Mouse (Mus musculus) splenic B cell, adult 2 months (primary cell): Measurements from ENCODE around the gene Olfr486.
"Not testable (repeated sequence)": the region's sequence is repeated elsewhere in the genome, so short reads cannot be mapped to it uniquely, and the experiment has no call there.

Experiments
- DNase-seq: peaks from one replicate; pipeline ENCODE4 v3.0.0-alpha.2; 2011; ENCODE audit warnings: low read depth, low spot score
- H3K27me3 ChIP-seq: 2 replicates; pipeline ENCODE4 v1.6.1; 2012; ENCODE audit warnings: mild to moderate bottlenecking, low read length, moderate library complexity, mixed read lengths; ENCODE audit not compliant: control insufficient read depth, poor library complexity, insufficient read depth, severe bottlenecking
- H3K36me3 ChIP-seq: 2 replicates; pipeline ENCODE4 v1.6.1; 2012; ENCODE audit warnings: mild to moderate bottlenecking, low read length, moderate library complexity, mixed read lengths; ENCODE audit not compliant: control insufficient read depth, poor library complexity, insufficient read depth, severe bottlenecking

Olfr486 gene

DNA sequence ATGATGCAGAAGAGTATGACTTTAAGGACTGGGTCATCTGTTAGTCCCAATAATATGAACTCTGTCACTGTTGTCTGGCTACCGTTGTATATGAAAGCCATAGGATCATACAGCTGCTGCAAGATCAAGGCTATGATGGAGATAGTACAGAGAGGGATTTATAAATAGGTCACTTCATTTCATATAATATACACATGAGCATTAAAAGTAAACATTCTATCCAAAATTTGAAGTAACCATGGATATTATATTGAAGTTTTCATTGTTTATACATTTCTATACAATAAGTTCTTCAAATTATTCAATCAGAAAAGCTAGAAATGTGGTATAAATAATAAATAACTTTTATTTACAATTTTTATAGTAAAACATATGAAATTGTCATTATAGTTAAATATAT lies at the start of gene Olfr486:
TSS of gene Olfr486 (minus strand) at position 101 of the 400 bp plus-strand sequence.
- not testable (repeated sequence) for H3K36me3 ChIP-seq, H3K27me3 ChIP-seq, DNase-seq

- H3K27me3 ChIP-seq, result not testable (repeated sequence)
These were observed 42.0 kb upstream of the Olfr486 start, which contains the start of gene Olfr487 for GRCm38 (mm10) chr7:108214536-108214935. TSS of gene Olfr487 (minus strand) at chr7:108214636.

GRCm38 (mm10) chr7:108196938-108197337 lies 24.4 kb upstream of the Olfr486 start:
- Histone ChIP-seq H3K36me3 (no peaks in the 10 kb centered on the region), H3K27me3 (no peaks in the 10 kb centered on the region)
- DNase-seq, result no peak

More at GRCm38 (mm10) chr7:108214536-108214935, 42.0 kb upstream of the Olfr486 start, which contains the start of gene Olfr487:
- not testable (repeated sequence) for DNase-seq, H3K36me3 ChIP-seq

DNA sequence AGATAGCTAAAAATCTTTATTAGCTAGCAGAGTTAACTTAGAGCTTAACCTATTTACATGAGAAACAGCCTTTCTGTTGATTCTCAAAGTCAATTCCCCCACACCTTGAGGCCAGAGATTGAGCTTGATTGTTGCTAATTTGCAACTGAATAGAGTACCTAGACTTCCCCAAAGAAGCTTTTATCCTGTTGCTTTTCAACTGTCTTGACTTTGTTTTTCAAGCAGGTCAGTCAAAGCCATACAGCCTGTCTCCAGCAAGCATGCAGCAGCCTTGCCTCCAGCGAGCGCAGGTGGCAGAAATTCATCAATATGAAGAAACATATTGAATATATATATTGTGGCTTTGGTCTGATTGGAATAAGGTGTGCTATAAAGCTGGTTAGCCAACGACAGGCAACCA lies 23.8 kb upstream of the Olfr486 start:
- not testable (repeated sequence) for H3K27me3 ChIP-seq, DNase-seq, H3K36me3 ChIP-seq

- not testable (repeated sequence) for H3K27me3 ChIP-seq, H3K36me3 ChIP-seq, DNase-seq
These were observed 20.2 kb upstream of the Olfr486 start for GRCm38 (mm10) chr7:108192714-108193113.

DNA sequence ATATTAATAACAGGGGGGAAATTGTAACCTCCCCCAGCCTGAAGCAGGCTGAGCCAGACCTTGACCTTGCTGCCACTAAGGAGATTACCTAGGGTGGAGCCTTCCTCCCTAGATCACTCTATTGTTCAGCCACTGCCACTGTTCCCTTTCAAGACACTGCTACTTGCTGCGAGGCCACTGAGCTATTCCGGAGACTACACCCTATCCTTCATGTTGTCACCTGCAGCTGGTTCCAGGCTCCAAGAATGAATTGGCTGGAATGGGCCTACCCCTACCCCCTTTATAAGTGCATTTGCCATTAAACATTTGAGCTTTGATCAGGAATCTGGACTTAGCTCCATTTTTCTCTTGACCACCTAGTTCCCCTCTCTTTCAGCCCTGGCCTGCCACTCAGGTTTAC lies 18.7 kb upstream of the Olfr486 start:
- not testable (repeated sequence) for H3K27me3 ChIP-seq, H3K36me3 ChIP-seq, DNase-seq

DNA sequence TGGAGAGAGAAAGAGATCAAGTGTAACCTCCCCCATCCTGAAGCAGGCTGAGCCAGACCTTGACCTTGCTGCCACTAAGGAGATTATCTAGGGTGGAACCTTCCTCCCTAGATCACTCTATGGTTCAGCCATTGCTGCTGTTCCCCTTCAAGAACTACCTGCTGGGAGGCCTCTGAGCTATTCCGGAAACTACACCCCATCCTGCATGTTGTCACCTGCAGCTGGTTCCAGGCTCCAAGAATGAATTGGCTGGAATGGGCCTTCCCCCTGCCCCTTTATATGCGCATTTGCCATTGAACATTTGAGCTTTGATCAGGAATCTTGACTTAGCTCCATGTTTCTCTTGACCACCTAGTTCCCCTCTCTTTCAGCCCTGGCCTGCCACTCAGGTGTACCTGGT lies 12.7 kb upstream of the Olfr486 start:
- H3K27me3 ChIP-seq, H3K36me3 ChIP-seq, DNase-seq: not testable (repeated sequence)

- H3K27me3 ChIP-seq, DNase-seq, H3K36me3 ChIP-seq: not testable (repeated sequence)
These were observed 11.9 kb upstream of the Olfr486 start for GRCm38 (mm10) chr7:108184401-108184800.

- DNase-seq, result no peak
- H3K36me3 ChIP-seq, result no peaks in the 10 kb centered on the region
- no peaks in the 10 kb centered on the region for H3K27me3 ChIP-seq
These were observed 12.8 kb downstream of the Olfr486 start, which contains the start of gene Olfr485 for GRCm38 (mm10) chr7:108159771-108160170. TSS of gene Olfr485 (minus strand) at chr7:108159871.

- DNase-seq, result no peak
These were observed 45.2 kb downstream of the Olfr486 start, which contains the start of gene Olfr484 for GRCm38 (mm10) chr7:108127349-108127748. TSS of gene Olfr484 (minus strand) at chr7:108127449.

More at GRCm38 (mm10) chr7:108127349-108127748, 45.2 kb downstream of the Olfr486 start, which contains the start of gene Olfr484:
- no peaks in the 10 kb centered on the region for H3K27me3 ChIP-seq
- no peaks in the 10 kb centered on the region for H3K36me3 ChIP-seq
